Mouse (Mus musculus): ENCODE results near the gene Cmss1. TPM values are rescaled to one million over a fixed set of nuclear protein-coding genes. Genes with fewer than 3 reads are reported as not detected.

Cmss1 gene
- polyA plus RNA-seq, 1 experiment from 2014 or later, result 67.9 TPM

DNA sequence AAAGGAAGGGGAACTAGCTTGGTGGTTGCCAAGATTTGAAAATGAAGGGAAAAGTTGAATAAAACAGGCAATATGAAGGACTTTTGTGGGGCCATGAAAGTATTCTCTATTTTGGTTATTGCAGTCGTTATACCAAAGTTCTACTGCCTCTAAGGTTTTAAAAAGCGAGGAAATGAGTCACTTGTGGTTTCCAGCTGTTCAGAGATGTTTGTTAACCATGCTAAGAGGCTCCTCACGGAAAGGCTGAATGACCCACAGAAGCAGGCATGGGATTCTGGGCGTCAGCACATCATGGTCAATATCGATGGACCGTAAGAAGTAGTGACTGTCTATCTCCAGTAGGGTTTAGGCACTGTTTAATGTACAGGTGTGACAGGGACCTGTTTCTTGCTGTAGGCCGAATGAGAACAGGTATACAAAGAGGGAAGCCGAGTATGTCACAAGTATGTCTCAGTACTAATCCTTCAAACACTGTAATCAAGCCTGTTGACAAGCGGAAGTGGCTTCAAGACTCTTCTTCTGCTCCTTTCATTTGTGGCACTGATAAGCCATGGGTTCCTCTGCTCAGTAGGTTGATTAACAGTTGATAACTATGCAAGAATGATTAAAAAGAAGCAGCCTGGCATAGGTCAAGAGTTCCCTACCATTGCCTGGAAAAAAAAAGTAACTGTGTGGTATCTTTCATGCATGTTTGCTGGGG is 227.9 kb downstream of the Cmss1 start:
- ATAC-seq (ENCODE audit: insufficient read depth) (no peak), DNase-seq (no peak)
- Histone ChIP-seq H3K36me3 (ENCODE audit: insufficient read depth) (no peaks in the 10 kb centered on the region), H3K27ac (ENCODE audit: low read depth) (no peak overlapping the region), H3K9me3 (ENCODE audit: low read depth, low read length) (no peaks in the 10 kb centered on the region), H3K4me1 (ENCODE audit: insufficient read depth) (no peaks in the 10 kb centered on the region), H3K4me2 (no peak overlapping the region), H3K4me3 (ENCODE audit: low read depth, low read length) (no peak overlapping the region), H3K9ac (no peak overlapping the region), H3K27me3 (ENCODE audit: insufficient read depth, low read length) (no peaks in the 10 kb centered on the region)
- no peak for TF ChIP-seq CTCF (IDR thresholded peaks at IDR 0.05; ENCODE audit: low read depth)
- WGBS, result 83% methylated on average over 9 of the region's 9 CpGs

DNA sequence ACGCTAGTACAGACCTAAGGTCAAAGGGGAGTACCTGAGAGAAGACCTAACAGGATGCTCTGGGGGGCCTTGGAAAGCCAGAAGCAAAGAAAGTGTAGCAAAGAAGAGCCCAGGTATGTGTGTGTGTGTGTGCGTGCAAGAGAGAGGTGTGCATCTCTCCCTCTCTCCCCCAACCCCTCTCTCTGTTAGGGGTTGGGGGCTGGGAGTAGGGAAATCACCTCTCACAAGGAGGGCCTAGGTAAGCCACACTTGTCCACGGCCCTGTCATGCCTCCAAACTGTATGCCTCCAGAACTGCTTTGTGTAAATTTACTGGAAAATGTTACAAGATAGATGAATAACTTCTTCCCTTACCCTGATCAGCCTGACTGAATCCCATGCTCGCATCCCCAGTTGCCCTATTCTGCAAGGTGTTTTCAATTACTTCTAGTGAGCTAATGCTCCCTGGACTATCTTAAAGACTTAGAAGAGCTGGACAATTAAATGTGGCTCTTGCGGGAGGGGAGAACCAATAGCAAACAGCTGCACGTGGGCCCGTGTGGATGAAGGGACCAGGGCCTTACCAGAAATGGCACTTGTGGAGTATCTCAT is 231.3 kb downstream of the Cmss1 start:
- no peak for ATAC-seq (ENCODE audit: insufficient read depth)
- no peak for TF ChIP-seq CTCF (IDR thresholded peaks at IDR 0.05; ENCODE audit: low read depth)

DNA sequence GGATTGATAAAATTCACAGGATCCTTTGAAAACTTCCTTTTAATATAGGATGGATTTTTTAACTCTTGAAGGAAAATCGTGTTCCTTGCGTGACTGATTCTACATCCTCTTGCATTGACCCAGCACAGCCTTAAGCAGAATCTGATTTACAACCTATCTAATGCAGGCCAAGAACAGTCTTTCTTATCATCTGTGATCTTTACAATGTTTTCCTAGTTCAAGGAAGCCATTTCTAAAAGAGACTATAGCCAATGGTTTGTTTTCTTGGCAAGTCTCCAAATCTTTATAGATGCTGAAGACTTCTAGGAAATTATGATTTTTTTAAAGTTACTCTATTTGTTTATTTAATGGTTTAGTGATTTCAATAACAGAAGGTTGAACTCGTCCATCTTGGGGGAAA is 234.5 kb downstream of the Cmss1 start:
- Histone ChIP-seq H3K27ac (ENCODE audit: low read depth) (no peak overlapping the region), H3K36me3 (ENCODE audit: insufficient read depth) (no peaks in the 10 kb centered on the region), H3K4me1 (ENCODE audit: insufficient read depth) (no peaks in the 10 kb centered on the region), H3K9me3 (ENCODE audit: low read depth, low read length) (no peaks in the 10 kb centered on the region), H3K4me3 (ENCODE audit: low read depth, low read length) (no peak overlapping the region), H3K9ac (no peak overlapping the region), H3K4me2 (no peak overlapping the region), H3K27me3 (ENCODE audit: insufficient read depth, low read length) (no peaks in the 10 kb centered on the region)
- 75% methylated on average over 3 of the region's 3 CpGs for WGBS
- ATAC-seq (ENCODE audit: insufficient read depth), result no peak
- TF ChIP-seq CTCF (IDR thresholded peaks at IDR 0.05; ENCODE audit: low read depth), result no peak
- DNase-seq, result peak; percentile 32

More for the DNA sequence above, 231.3 kb downstream of the Cmss1 start:
- no peaks in the 10 kb centered on the region for H3K27me3 ChIP-seq (ENCODE audit: insufficient read depth, low read length)
- no peaks in the 10 kb centered on the region for H3K4me1 ChIP-seq (ENCODE audit: insufficient read depth)
- no peak overlapping the region for H3K4me2 ChIP-seq
- H3K9ac ChIP-seq, result no peak overlapping the region
- 74% methylated on average over 7 of the region's 7 CpGs for WGBS
- no peaks in the 10 kb centered on the region for H3K9me3 ChIP-seq (ENCODE audit: low read depth, low read length)
- no peak overlapping the region for H3K27ac ChIP-seq (ENCODE audit: low read depth)
- no peak overlapping the region for H3K4me3 ChIP-seq (ENCODE audit: low read depth, low read length)
- no peaks in the 10 kb centered on the region for H3K36me3 ChIP-seq (ENCODE audit: insufficient read depth)
- DNase-seq, result no peak

DNA sequence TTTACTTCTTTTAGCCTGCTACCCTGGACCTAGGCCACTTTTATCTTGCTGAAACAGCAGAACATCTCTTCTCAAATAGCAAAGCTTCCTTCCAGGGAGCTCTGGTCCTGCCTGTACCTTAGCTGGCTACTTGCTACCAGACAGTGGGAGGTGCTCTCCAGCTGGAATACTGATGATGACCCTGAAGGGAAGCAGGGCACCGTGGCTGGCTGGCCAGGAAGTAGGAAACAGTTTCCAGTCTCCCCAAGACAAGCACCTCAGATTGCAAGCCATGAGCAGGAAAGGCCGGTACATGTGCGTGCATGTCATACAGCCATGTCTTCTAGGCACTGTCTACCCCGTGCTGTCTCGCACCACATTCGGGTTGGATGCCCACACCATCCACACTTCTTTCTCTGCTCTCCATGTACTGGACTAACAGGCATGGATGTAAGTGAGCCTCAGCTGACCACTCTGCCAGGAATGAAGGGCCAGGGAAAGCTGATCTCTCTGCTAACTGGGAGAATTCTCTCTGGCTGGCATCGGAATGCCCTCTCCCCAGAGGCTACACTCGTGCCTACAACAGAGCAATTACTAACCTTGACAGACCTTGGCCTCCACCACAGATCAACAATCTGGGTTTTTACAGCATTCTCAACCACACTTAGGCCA is 236.7 kb downstream of the Cmss1 start:
- H3K4me1 ChIP-seq (ENCODE audit: insufficient read depth), result no peaks in the 10 kb centered on the region
- H3K4me3 ChIP-seq (ENCODE audit: low read depth, low read length), result no peak overlapping the region
- H3K9ac ChIP-seq, result no peak overlapping the region
- DNase-seq (no peak), ATAC-seq (ENCODE audit: insufficient read depth) (no peak)
- no peak overlapping the region for H3K27ac ChIP-seq (ENCODE audit: low read depth)
- TF ChIP-seq CTCF (IDR thresholded peaks at IDR 0.05; ENCODE audit: low read depth), result no peak
- no peaks in the 10 kb centered on the region for H3K27me3 ChIP-seq (ENCODE audit: insufficient read depth, low read length)
- WGBS, result 71% methylated on average over 8 of the region's 8 CpGs
- no peak overlapping the region for H3K4me2 ChIP-seq
- no peaks in the 10 kb centered on the region for H3K9me3 ChIP-seq (ENCODE audit: low read depth, low read length)
- H3K36me3 ChIP-seq (ENCODE audit: insufficient read depth), result no peaks in the 10 kb centered on the region

DNA sequence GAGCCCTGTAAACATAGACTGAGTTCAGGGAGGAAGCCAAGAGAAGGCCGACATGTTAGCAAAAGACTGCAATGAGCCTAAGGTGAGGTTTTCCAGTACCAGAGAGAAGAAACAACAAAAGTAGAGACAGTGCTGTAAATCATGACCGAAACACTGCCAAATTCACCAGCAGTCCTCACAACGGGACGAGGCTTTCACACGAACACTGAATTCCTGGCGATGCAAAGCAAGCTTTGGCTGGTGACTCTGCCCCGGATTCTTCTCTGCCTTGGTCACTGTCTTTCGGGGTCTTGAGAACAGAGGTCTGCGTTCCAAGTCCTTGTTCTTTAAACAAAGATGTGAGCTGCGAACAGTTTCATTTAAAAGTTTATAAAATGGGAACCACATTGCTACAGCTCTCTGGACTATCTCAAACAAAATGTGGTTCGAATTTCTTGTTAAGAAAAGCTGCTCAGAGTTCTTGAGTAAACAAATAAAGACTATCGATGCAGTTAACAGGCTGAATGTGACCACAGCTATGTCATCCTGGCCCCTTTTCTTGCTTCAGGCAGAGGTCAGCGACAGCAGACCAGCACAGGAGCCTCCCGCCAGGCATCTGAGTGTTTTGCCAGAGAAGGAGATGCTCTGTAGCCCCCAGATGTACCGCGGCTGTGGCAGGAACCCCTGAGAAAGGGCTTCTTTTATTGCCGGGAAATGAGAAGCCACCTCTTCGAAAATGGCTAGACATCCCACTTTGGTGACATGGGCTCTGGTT is 239.5 kb downstream of the Cmss1 start:
- H3K4me2 ChIP-seq, result no peak overlapping the region
- peaks cover 4% of the 10 kb centered on the region; the same call in 1 of the 2 replicates for H3K4me1 ChIP-seq (ENCODE audit: insufficient read depth)
- H3K27ac ChIP-seq (ENCODE audit: low read depth), result no peak overlapping the region

DNA sequence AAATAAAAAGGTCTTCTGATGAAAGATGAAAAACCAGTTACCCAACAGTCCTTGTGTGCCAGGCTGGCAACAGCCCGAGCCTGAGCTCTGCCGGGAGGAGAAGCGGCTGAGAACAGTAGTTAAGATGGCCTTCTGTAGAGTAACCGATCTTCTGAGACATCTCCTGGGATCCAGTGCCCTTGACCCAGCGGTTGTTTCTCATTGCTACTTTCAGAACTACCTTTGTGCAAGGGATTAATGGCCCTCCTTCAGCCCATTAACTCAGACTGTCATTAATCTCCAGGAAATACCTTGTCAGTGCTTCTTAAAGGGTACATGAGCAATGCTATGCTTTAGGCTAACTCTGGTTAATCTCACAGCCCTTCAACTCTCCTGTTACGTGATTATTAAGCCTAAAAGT is 240.5 kb downstream of the Cmss1 start:
- H3K27ac ChIP-seq (ENCODE audit: low read depth), result no peak overlapping the region
- ATAC-seq (ENCODE audit: insufficient read depth) (no peak), DNase-seq (no peak)
- no peaks in the 10 kb centered on the region for H3K27me3 ChIP-seq (ENCODE audit: insufficient read depth, low read length)
- WGBS, result 59% methylated on average over 6 of the region's 6 CpGs
- no peaks in the 10 kb centered on the region for H3K9me3 ChIP-seq (ENCODE audit: low read depth, low read length)
- no peaks in the 10 kb centered on the region for H3K36me3 ChIP-seq (ENCODE audit: insufficient read depth)
- no peak overlapping the region for H3K9ac ChIP-seq
- no peak overlapping the region for H3K4me2 ChIP-seq
- H3K4me3 ChIP-seq (ENCODE audit: low read depth, low read length), result no peak overlapping the region
- H3K4me1 ChIP-seq (ENCODE audit: insufficient read depth), result peaks cover 4% of the 10 kb centered on the region; the same call in 1 of the 2 replicates
- TF ChIP-seq CTCF (IDR thresholded peaks at IDR 0.05; ENCODE audit: low read depth), result no peak

More for the DNA sequence above, 239.5 kb downstream of the Cmss1 start:
- 39% methylated on average over 18 of the region's 18 CpGs for WGBS
- ATAC-seq (ENCODE audit: insufficient read depth) (no peak), DNase-seq (no peak)
- Histone ChIP-seq H3K36me3 (ENCODE audit: insufficient read depth) (no peaks in the 10 kb centered on the region), H3K27me3 (ENCODE audit: insufficient read depth, low read length) (no peaks in the 10 kb centered on the region), H3K9me3 (ENCODE audit: low read depth, low read length) (no peaks in the 10 kb centered on the region), H3K9ac (no peak overlapping the region), H3K4me3 (ENCODE audit: low read depth, low read length) (no peak overlapping the region)
- TF ChIP-seq CTCF (IDR thresholded peaks at IDR 0.05; ENCODE audit: low read depth), result no peak

DNA sequence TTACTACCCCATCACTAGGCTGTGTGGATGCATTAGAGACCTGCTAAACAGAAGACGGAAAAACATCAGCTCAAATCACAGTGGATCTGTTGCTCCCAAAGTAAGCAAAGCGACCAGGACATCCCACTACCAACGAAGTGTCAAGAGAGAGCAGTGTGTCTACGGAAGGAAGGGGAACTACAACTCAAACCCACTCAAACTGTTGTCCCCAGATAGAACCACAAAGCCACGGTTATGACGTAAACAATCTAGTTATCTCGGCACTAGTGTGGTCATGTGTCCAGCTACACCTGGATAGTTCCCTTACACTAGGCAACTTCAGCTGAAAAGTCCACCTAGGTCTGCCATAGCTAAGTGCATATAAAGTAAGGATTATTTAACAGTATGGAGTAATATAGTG is 242.2 kb downstream of the Cmss1 start:
- Histone ChIP-seq H3K4me2 (no peak overlapping the region), H3K9ac (no peak overlapping the region), H3K27me3 (ENCODE audit: insufficient read depth, low read length) (no peaks in the 10 kb centered on the region), H3K36me3 (ENCODE audit: insufficient read depth) (no peaks in the 10 kb centered on the region), H3K4me1 (ENCODE audit: insufficient read depth) (peaks cover 4% of the 10 kb centered on the region; the same call in 1 of the 2 replicates), H3K9me3 (ENCODE audit: low read depth, low read length) (no peaks in the 10 kb centered on the region), H3K4me3 (ENCODE audit: low read depth, low read length) (no peak overlapping the region), H3K27ac (ENCODE audit: low read depth) (no peak overlapping the region)
- TF ChIP-seq CTCF (IDR thresholded peaks at IDR 0.05; ENCODE audit: low read depth), result no peak
- WGBS, result 61% methylated on average over 7 of the region's 7 CpGs
- DNase-seq, result no peak
- no peak for ATAC-seq (ENCODE audit: insufficient read depth)
